Mouse (Mus musculus): ENCODE measurements at regions not wholly inside any gene's neighbourhood (a gene's known extent, or its start where the extent isn't known, plus 50 kb on each side); places are given as distances from the start of the nearest gene placed in this dataset.

DNA sequence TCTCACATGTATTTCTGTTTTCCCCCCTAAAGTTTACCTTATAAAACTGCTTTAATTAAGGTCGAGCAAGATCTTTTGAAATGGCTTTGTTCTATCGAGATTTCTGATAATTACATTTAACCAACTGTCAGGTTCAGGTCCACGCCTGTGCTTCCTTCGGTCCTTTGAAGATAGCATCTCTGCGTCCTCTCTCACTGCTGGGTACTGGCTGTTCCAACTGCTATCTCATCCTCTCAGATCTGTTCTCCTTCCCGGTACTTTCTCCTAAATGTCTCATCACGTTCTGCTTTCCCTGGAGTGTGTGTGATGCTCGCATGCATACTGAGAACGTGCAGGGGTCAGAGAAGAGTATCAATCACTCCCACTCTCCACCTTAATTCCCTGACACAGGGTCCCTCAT, 125.8 kb upstream of the A230072I06Rik start:
- DNase-seq: no peak

DNA sequence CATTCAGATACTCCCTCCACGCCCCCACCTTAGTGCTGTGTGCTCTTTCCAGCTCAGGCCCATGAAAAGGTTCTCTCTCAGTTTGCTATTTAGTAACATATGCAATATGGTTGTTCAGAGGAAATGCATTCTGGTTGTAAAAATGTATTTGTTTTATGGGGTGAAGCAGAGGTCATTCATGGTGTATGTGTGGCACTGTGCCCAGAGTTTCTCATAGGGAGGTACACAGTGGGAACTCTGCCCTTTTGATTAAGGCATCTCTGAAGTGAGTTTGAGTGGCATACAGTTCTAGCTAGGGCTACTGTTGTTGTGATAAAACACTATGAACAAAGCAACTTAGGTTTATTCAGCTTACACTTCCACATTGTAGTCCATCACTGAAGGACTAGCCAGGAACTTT, 121.7 kb upstream of the A230072I06Rik start:
- DNase-seq: no peak

DNA sequence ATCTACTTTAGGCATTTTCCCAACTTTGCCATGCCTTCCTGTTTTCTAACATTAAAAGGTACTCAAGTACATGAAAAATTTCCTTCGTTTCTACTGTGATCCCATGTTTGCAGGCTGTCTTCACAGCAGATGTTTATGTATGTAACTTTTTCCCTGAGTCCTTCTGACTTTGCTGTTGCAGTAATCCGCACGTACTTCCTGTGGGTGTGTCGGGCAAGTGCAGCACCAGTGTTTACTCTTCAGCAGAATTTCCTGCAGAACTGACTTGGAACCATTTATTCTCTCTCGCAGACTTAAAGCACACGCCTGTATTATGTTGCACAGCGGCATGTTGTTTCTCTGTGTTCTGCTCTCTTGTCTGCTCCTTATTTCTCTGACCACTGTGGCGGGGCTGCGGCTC, 120.4 kb upstream of the A230072I06Rik start:
- DNase-seq: no peak

DNA sequence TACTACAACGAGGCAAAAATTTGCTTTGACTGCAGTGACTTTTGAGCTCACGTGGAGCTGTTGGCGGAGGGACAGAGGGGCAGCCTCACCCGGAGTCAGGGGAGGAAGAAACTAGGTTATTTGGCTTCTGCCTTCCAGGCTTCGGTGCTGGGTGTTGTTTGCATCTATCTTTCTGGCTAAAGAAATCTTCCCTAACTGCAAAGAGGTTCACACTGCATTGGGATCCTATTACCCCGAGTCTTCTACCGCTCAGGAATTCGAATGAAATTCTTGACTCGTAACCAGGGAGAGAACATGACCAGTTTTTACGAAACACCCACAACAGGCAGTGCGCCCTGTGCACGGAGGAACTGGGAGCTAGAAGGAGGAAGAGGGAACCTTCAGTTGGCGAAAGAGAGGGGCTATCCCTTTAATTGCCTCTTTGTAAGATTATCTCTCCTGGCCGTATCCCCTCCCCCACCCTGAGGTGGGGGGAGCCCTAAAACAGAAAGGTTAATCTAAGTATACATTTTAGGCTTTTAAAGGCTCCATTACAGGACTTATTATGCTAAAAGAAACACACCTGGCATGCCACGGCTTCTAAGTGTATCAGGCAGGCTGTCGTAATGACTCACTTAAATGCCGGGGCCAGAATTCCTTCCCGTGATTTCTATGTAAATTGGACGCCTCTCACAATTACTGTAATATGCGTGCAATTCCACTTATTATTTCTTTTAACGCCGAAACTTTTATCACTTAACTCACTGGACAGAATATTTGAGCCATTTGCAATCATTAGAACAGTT, 115.5 kb upstream of the A230072I06Rik start:
- peak; percentile 30 for DNase-seq

DNA sequence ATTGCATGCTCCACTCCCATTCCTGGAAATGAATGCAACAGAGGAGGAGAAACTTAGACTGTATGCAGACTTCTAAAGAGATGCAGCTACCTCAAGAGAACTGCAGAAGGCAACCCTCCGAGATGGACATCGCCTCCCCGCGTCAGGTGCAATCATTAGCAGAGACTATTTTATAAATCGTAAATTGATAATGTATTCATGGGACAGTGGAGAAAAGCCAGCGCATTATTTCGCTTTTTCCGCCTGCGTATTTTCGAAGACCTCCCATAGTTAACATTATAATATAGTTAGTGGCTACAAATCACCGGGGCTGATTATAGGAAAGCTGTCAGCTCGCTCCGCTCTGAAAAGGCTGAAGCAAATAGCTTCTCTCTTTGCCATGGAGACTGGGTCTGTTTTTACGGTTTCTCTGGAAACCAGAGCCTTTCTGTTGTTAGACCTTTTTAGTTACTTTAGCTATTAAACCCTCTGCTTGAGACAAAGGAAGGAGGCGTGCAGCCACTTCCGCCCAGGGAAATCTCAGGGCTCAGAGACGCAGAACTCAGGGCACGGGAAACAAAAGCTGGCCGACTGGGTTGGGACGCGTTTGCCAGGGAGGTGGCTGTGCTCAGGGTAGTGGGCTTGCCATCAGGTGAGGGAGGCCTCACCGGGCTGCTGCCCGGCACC, 113.0 kb upstream of the A230072I06Rik start:
- DNase-seq: peak; percentile 60

DNA sequence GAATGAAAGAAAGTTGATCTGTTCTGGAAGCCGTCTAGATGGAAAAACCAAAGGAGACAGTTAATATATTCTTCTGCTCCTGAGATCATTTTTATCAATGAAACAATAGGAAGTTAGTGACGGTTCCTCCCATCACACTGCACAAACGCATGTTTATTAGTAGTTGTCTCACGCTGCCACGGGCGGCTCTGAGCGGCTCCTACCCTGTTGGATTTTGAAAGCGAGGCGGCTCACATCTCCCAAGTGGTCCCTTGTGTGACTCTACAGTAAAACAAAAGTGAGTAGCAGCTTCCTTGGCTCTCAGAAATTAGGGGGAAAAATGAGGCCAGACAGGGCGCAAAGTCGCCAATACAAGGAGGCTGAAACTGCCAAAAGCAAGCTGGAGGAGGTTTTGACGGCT, 106.8 kb upstream of the A230072I06Rik start:
- no peak for DNase-seq

DNA sequence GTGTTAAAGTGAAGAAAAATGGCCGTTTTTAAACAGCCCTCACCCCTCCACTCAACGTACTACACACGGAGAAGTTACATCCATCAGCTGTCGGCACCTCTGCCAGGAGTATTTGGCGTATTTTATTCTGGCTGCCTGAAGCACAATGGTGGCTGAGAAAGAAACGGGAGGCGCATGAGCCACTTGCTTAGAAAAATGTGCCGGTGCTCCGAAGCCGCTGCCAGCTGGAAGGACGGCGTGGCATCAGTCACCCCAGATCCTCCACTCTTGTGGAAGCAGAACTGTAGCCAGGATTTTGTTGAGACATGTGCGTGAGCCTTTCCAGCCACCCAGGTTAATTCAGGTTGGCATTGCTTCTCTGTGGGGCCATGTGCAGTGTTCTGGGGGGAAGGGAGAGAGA, 103.1 kb upstream of the A230072I06Rik start:
- no peak for DNase-seq

DNA sequence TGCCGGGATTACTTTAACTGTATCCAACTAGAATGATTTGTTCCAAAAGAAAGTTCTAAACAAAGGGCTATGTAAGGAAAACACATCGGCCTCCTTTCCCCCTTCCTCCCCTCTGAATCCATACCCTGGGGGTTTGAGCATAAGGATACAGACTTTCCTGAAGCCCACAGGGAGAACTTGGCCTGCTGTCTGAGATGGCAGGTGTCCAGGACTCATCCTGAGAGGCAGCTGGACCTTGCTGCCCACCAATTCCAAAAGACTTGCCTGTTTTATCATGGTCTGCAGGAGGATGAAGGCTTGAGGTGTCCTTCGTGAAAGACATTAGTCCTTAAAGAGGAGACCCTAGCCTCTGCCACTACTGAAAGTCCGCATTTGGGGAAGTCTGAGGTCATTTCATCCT, 94.0 kb upstream of the A230072I06Rik start:
- DNase-seq: no peak

DNA sequence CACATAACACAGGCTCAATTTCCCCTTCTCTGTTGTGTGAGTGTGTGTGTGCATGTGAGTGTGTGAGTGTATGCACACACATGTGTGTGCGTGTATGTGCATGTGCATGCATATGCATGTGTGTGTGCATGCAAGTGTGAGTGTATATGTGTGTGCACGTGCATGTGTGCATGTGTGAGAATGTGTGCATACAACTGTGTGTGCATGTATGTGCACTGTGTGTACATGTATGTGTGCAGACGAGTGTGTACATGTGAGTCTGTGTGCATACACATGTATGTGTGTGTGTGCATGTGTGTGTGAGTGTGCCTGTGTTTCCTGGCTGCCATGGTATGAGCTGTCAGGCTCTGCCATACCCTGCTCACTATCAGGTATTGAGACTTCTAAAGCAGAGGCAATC, 91.3 kb upstream of the A230072I06Rik start:
- DNase-seq: no peak

DNA sequence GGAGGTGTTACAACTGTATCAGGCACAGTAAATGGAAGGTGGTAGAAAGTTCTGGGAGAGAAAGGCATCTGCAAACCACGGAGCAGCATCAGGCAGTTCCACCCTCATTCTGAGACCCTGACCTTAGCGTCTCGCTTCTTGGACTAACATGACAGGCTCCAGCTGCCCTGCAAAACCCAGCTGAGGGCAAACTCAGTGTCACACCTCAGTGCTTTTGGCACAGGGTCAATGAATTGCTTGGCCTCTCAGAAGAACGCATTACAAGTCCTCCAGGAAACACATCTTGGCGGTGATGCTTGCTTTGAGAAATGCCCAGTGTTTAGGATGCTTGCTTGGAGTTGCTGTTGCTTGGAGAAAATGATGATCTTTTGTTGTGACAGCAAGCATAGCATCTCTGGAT, 90.2 kb upstream of the A230072I06Rik start:
- no peak for DNase-seq

DNA sequence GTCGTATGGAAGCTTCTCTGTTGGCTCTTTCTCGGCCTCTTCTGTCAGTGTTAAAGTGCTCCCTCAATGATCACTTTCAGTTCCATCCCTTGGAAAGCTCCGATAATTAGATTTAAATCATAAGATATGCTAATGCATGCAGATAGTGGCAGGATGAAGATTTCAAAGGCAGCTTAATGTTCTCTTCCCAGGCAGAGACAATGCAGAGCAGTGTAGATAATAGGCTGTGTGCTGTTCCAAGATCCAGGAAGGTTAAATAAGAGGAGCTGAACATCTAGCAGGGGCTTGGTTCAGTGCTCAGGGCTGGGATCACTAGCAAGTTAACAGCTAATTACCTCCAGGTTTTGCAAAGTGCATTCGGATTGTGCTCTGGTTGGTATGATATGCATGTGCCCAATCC, 89.7 kb upstream of the A230072I06Rik start:
- DNase-seq: no peak

DNA sequence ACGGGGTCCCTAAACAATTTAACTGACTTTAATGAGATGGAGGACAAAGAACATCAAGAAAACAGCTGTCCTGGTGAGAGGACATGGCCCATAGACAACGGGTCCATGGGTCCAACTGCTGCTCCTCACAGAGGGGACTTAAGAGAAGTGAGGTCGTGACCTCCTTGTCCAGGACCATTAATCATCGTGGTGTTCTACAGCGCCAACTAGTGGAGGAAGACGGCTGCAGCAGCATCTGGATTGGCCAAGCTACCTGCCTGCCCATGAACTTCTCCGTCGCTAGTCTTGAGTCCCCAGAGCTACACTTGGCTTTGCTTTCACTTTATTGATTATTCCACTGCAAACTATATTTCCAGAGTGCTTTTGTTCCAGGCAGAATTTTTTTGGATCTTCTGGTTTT, 86.6 kb upstream of the A230072I06Rik start:
- peak; percentile 43 for DNase-seq

DNA sequence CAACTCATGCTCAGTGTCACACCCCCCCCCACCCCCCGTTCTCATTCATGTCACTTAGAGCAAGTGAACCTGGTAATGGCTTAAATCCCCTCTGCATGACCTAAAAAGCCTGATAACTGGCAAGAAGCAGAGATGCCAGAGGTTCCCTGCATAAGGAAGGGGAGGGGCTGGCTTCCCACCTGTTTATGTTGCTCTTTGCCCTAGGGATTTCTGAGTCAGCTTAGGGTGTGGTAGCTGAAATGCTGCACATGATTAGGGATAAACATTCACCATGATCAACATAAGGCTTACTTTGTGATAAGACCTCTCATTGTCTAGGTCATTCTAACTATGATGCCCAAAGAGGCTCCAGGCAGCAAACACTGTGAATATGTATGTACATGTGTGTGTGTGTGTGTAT, 72.7 kb upstream of the A230072I06Rik start:
- no peak for DNase-seq

DNA sequence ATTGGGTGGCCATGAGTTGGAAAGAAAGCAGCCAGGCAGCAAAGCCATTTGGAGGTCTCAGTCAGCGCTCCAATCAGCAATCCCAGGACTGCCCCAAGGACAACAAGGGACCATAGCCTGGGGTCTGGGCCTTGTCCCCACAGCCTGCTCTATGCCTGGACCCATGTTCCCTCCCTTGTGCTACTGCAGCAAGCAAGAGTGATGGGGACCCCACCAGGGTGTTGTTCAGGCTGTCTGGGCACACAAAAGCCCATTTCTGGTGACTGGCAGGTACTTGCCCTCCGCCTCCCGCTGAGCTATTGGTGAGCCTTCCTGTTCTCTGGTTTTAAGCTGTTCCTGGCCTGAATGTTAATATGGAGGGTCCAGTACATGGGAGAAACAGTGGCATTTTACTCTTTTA, 71.2 kb upstream of the A230072I06Rik start:
- DNase-seq: no peak

DNA sequence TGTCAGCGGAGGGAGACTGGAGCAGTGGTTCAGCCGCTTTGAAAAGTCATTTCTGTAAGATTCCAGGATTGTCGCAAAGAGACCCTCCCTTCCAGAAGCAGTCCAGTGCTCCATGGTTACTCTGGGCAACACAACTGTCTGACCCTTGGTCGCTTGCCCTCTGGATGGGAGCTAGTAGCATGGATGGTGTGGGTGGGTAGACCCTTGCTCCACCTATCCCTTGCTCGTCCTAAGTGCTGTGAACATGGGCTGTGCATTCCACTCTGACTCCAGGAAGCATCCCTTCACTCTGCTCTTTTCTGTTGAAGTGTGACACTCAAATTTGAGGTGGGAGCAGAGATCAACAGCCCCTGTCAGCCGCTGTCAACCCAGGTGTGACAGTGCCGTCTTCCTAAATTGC, 64.8 kb upstream of the A230072I06Rik start:
- DNase-seq: no peak

DNA sequence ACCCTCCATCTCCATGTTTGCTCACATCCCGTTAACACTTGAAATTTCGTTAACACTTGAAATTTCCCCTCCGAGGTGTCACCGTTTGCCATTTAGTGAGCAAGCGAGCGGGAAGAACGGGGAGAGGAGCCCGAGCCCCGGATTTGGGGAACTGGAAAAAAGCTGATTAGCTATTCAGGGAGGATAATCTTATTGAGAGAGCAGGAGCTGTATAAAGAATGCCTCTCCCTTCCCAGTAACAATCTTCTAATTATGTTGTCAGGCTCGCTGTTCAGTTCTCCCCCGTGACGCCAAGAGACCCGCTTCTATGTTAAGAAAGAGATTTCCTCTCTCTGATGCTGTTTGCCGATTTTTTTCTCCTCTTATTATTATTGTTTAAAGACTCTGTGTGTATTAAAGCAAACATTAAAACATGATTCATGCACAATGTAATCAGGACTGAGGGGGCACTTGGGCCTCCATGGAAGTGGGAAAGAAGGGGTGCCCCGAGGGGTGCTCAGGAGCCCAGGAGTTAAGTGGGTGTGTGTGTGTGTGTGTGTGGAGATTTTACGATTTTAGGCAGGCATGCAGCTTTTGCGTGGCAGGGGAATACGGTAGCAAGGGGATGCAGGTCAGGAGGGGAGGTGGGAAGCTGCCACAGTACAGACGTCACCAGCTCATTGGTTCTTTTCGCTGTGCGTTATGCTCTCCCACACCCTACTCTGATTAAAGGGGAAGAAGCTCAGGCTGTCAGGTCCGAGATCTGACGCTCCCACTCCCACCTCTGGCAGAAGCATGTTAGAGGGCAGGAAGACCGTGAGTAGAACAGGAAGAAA, 64.2 kb upstream of the A230072I06Rik start:
- DNase-seq: no peak

DNA sequence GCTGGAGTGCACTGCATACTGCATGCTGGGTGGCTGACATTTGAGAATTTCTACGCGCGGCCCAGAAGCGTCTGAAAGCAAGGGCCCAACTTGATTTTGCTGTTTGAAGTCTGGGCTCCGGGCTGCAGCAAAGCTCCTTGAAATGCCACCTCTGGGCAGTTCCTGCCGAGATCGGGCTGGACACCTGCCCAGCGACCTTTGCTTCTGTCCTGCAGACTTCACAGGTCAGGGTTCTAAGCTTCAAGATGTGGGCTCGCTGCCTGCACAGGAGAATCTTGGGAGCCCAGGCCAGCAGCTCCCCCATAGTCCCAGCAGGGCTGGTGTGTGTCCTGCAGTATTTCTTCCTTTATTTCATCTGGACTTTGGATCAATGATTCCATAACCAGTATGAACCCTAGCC, 57.1 kb upstream of the A230072I06Rik start:
- DNase-seq: no peak

DNA sequence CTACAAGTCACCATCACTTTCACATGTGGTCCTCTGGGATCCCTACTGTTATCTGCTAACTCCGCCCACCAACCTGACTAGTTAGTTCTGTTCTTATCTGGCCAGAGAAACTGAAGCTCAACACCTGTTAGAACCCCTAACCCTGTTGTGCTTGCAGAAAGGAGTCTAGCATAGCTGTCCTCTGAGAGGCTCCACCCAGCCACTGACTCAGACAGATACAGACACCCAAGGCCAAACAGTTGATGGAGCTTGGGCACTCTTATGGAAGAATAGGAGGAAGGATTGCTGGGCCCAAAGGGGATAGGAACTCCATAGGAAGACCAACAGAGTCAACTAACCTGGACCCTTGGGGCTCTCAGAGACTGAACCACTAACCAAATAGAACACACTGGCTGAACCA, 55.2 kb upstream of the A230072I06Rik start:
- DNase-seq: no peak

Data from embryo, embryonic 11 days (tissue).